Mouse (Mus musculus) forebrain, embryonic 16.5 days (tissue): ENCODE data around the gene Esyt1. TPM values are rescaled to one million over a fixed set of nuclear protein-coding genes. Genes with fewer than 3 reads are reported as not detected.
A peak's percentile ranks its signal among the peaks of the same experiment; 100 is the strongest.
"Not testable (repeated sequence)": the region's sequence is repeated elsewhere in the genome, so short reads cannot be mapped to it uniquely, and the experiment has no call there.

Source experiments
- ATAC-seq: fragments of 200-750 bp; cut with Nextera tagmentation; 2 replicates; pipeline ENCODE4 v1.8.0; 2017; ENCODE audit warnings: mild to moderate bottlenecking, moderate library complexity
- H3K27ac ChIP-seq: fragments of 300-500 bp; sonication (generic); 2 replicates; pipeline ENCODE4 v1.5.1; 2014; ENCODE audit warnings: low read length, control low read depth
- H3K27me3 ChIP-seq: fragments of 300-500 bp; sonication (generic); replicated peaks from 2 replicates; pipeline ENCODE4 v1.6.1; 2014; ENCODE audit warnings: low read length; ENCODE audit not compliant: control insufficient read depth, insufficient read depth
- H3K36me3 ChIP-seq: fragments of 300-500 bp; sonication (generic); 2 replicates; pipeline ENCODE4 v1.6.1; 2014; ENCODE audit not compliant: control insufficient read depth, insufficient read depth
- H3K4me1 ChIP-seq: fragments of 300-500 bp; sonication (generic); replicated peaks from 2 replicates; pipeline ENCODE4 v1.6.1; 2014; ENCODE audit warnings: low read length; ENCODE audit not compliant: control insufficient read depth, insufficient read depth
- H3K4me2 ChIP-seq: fragments of 300-500 bp; sonication (generic); 2 replicates; pipeline ENCODE4 v1.6.1; 2014; ENCODE audit warnings: mild to moderate bottlenecking, low read length, control low read depth
- H3K4me3 ChIP-seq: fragments of 300-500 bp; sonication (generic); replicated peaks from 2 replicates; pipeline ENCODE4 v1.5.1; 2014; ENCODE audit warnings: mild to moderate bottlenecking, low read length, control low read depth
- H3K9ac ChIP-seq: fragments of 300-500 bp; sonication (generic); replicated peaks from 2 replicates; pipeline ENCODE4 v1.6.1; 2014; ENCODE audit warnings: low read depth, low read length, control low read depth
- H3K9me3 ChIP-seq: fragments of 300-500 bp; sonication (generic); 2 replicates; pipeline ENCODE4 v1.6.1; 2016; ENCODE audit warnings: low read length; ENCODE audit not compliant: control insufficient read depth
- WGBS: fragments of 180-500 bp; shearing (Covaris S2); extraction: QIAGEN DNeasy Blood & Tissue Kit; methylation state at CpG from one replicate; pipeline ENCODE4 v1.1.7; 2014; 5-methylcytosine and 5-hydroxymethylcytosine counted together
- polyA plus RNA-seq: library from polyadenylated mRNA; unstranded; fragments of >200 nt; fragmentation: Nextera tagmentation; extraction: Ambion mirVana; gene quantifications from 2 replicates; pipeline ENCODE4 v1.2.1, GENCODE M21; 2015

The Esyt1 gene
- polyA plus RNA-seq, 1 experiment from 2014 or later: 9.0 TPM

- peak overlapping the region; percentile 78 for H3K9ac ChIP-seq
- peak overlapping the region; percentile 96 for H3K27ac ChIP-seq
- no peaks in the 10 kb centered on the region for H3K9me3 ChIP-seq
- ATAC-seq: no peak; the same call in none of the 2 replicates
- 0% methylated on average over 12 of the region's 12 CpGs for WGBS
- H3K4me3 ChIP-seq: peak overlapping the region; percentile 84
- no peaks in the 10 kb centered on the region for H3K27me3 ChIP-seq
- H3K36me3 ChIP-seq: peaks cover 18% of the 10 kb centered on the region
- H3K4me1 ChIP-seq: peaks cover 39% of the 10 kb centered on the region
- peak overlapping the region; percentile 91 for H3K4me2 ChIP-seq
These were observed 32.4 kb downstream of the Esyt1 start for GRCm38 (mm10) chr10:128493319-128493694.

- peak; percentile 7; the same call in 1 of the 2 replicates for ATAC-seq
- Histone ChIP-seq H3K4me1 (peaks cover 34% of the 10 kb centered on the region), H3K36me3 (peaks cover 20% of the 10 kb centered on the region), H3K27me3 (no peaks in the 10 kb centered on the region), H3K9ac (peak overlapping the region; percentile 78), H3K27ac (peak overlapping the region; percentile 96), H3K4me3 (peak overlapping the region; percentile 84), H3K4me2 (peak overlapping the region; percentile 91), H3K9me3 (no peaks in the 10 kb centered on the region)
- WGBS: 25% methylated on average over 12 of the region's 12 CpGs
These were observed 32.9 kb downstream of the Esyt1 start for GRCm38 (mm10) chr10:128492633-128493311.

GRCm38 (mm10) chr10:128492051-128492450 is 33.6 kb downstream of the Esyt1 start:
- H3K27ac ChIP-seq, H3K27me3 ChIP-seq, ATAC-seq, H3K9me3 ChIP-seq: not testable (repeated sequence)
- peak overlapping the region; percentile 84 for H3K4me3 ChIP-seq
- peak overlapping the region; percentile 91 for H3K4me2 ChIP-seq
- WGBS: 84% methylated on average over 8 of the region's 8 CpGs
- H3K9ac ChIP-seq: peak overlapping the region; percentile 78; the same call in 1 of the 2 replicates
- H3K4me1 ChIP-seq: peaks cover 28% of the 10 kb centered on the region
- H3K36me3 ChIP-seq: peaks cover 28% of the 10 kb centered on the region

- 68% methylated on average over 5 of the region's 6 CpGs for WGBS
- H3K36me3 ChIP-seq: peaks cover 30% of the 10 kb centered on the region
- no peak overlapping the region for H3K9ac ChIP-seq
- ATAC-seq: no peak
- peak overlapping the region; percentile 91; the same call in 1 of the 2 replicates for H3K4me2 ChIP-seq
- peaks cover 28% of the 10 kb centered on the region for H3K4me1 ChIP-seq
- no peak overlapping the region for H3K27ac ChIP-seq
- no peak overlapping the region for H3K4me3 ChIP-seq
- H3K9me3 ChIP-seq: no peaks in the 10 kb centered on the region
- no peaks in the 10 kb centered on the region for H3K27me3 ChIP-seq
These were observed 34.2 kb downstream of the Esyt1 start for GRCm38 (mm10) chr10:128491495-128491894.

GRCm38 (mm10) chr10:128490912-128491311 is 34.8 kb downstream of the Esyt1 start:
- Histone ChIP-seq H3K4me1 (peaks cover 28% of the 10 kb centered on the region), H3K4me3 (no peak overlapping the region), H3K4me2 (no peak overlapping the region), H3K27ac (no peak overlapping the region), H3K9me3 (no peaks in the 10 kb centered on the region), H3K36me3 (peaks cover 32% of the 10 kb centered on the region), H3K27me3 (no peaks in the 10 kb centered on the region), H3K9ac (no peak overlapping the region)
- WGBS: 48% methylated on average over 5 of the region's 5 CpGs
- no peak for ATAC-seq

- no peak for ATAC-seq
- peaks cover 28% of the 10 kb centered on the region for H3K4me1 ChIP-seq
These were observed 35.4 kb downstream of the Esyt1 start for GRCm38 (mm10) chr10:128490232-128490631.

GRCm38 (mm10) chr10:128489785-128490184 is 35.9 kb downstream of the Esyt1 start:
- Histone ChIP-seq H3K27ac (no peak overlapping the region), H3K36me3 (peaks cover 38% of the 10 kb centered on the region)

More at GRCm38 (mm10) chr10:128490232-128490631, 35.4 kb downstream of the Esyt1 start:
- WGBS: 64% methylated on average over 5 of the region's 5 CpGs
- no peak overlapping the region for H3K4me3 ChIP-seq
- H3K36me3 ChIP-seq: peaks cover 38% of the 10 kb centered on the region
- H3K9ac ChIP-seq: no peak overlapping the region
- no peak overlapping the region for H3K4me2 ChIP-seq
- no peaks in the 10 kb centered on the region for H3K27me3 ChIP-seq
- H3K9me3 ChIP-seq: no peaks in the 10 kb centered on the region
- no peak overlapping the region for H3K27ac ChIP-seq

GRCm38 (mm10) chr10:128489380-128489779 is 36.3 kb downstream of the Esyt1 start:
- 65% methylated on average over 5 of the region's 5 CpGs for WGBS
- peaks cover 21% of the 10 kb centered on the region for H3K4me1 ChIP-seq
- no peak overlapping the region for H3K9ac ChIP-seq
- no peaks in the 10 kb centered on the region for H3K27me3 ChIP-seq
- H3K9me3 ChIP-seq: no peaks in the 10 kb centered on the region
- no peak overlapping the region for H3K4me2 ChIP-seq
- H3K27ac ChIP-seq: no peak overlapping the region
- no peak for ATAC-seq
- H3K4me3 ChIP-seq: no peak overlapping the region
- peaks cover 38% of the 10 kb centered on the region for H3K36me3 ChIP-seq

More at GRCm38 (mm10) chr10:128489785-128490184, 35.9 kb downstream of the Esyt1 start:
- ATAC-seq: no peak
- Histone ChIP-seq H3K4me3 (no peak overlapping the region), H3K27me3 (no peaks in the 10 kb centered on the region), H3K4me1 (peaks cover 25% of the 10 kb centered on the region), H3K9me3 (no peaks in the 10 kb centered on the region), H3K4me2 (no peak overlapping the region), H3K9ac (no peak overlapping the region)
- 44% methylated on average over 4 of the region's 4 CpGs for WGBS

GRCm38 (mm10) chr10:128488776-128489175 is 36.9 kb downstream of the Esyt1 start:
- no peak for ATAC-seq
- 84% methylated on average over 4 of the region's 4 CpGs for WGBS

More at GRCm38 (mm10) chr10:128488776-128489175, 36.9 kb downstream of the Esyt1 start:
- H3K4me2 ChIP-seq: no peak overlapping the region
- H3K27ac ChIP-seq: no peak overlapping the region
- H3K9ac ChIP-seq: no peak overlapping the region
- H3K27me3 ChIP-seq: no peaks in the 10 kb centered on the region
- peaks cover 20% of the 10 kb centered on the region for H3K4me1 ChIP-seq
- peaks cover 44% of the 10 kb centered on the region for H3K36me3 ChIP-seq
- H3K9me3 ChIP-seq: no peaks in the 10 kb centered on the region
- H3K4me3 ChIP-seq: no peak overlapping the region
